Mouse (Mus musculus): ENCODE measurements around the gene Psen2.

- TF ChIP-seq POLR2A (IDR thresholded peaks at IDR 0.05; ENCODE audit: insufficient read depth, low read depth, low read length) (no peak), CTCF (IDR thresholded peaks at IDR 0.05; ENCODE audit: insufficient read depth, low read depth, low read length) (no peak)
Measured at GRCm38 (mm10) chr1:180306889-180307288, 43.7 kb upstream of the Psen2 start.

Data from olfactory bulb, adult 2 months (tissue).